Mouse (Mus musculus) small intestine, adult 2 months (tissue): ENCODE results near the gene Olfr866. TPM values are rescaled to one million over a fixed set of nuclear protein-coding genes. Genes with fewer than 3 reads are reported as not detected.

Experiments
- H3K27ac ChIP-seq: fragments of 200-500 bp; 2 replicates; pipeline ENCODE4 v1.5.1; 2012; ENCODE audit warnings: low read depth, low read length, control low read depth, inconsistent platforms; ENCODE audit not compliant: insufficient read depth
- H3K27me3 ChIP-seq: fragments of 200-500 bp; 2 replicates; pipeline ENCODE4 v1.6.1; 2012; ENCODE audit warnings: mild to moderate bottlenecking, moderate library complexity, low read length, inconsistent platforms; ENCODE audit not compliant: control insufficient read depth, insufficient read depth
- H3K36me3 ChIP-seq: fragments of 200-500 bp; 2 replicates; pipeline ENCODE4 v1.6.1; 2012; ENCODE audit warnings: mild to moderate bottlenecking, low read length, control low read depth, inconsistent platforms; ENCODE audit not compliant: control insufficient read depth, insufficient read depth
- H3K4me1 ChIP-seq: fragments of 200-500 bp; 2 replicates; pipeline ENCODE4 v1.6.1; 2012; ENCODE audit warnings: low read length, inconsistent platforms, mixed read lengths; ENCODE audit not compliant: control insufficient read depth, insufficient read depth, insufficient read length
- H3K4me3 ChIP-seq: fragments of 200-500 bp; 2 replicates; pipeline ENCODE4 v1.5.1; 2012; ENCODE audit warnings: low read depth, mild to moderate bottlenecking, control low read depth, inconsistent platforms, low read length, moderate library complexity
- CTCF ChIP-seq: fragments of 200-500 bp; IDR thresholded peaks from 2 replicates; pipeline ENCODE4 v1.5.1; 2012; ENCODE audit warnings: low read depth, mild to moderate bottlenecking, control low read depth, inconsistent platforms, low read length, moderate library complexity, mixed read lengths; ENCODE audit not compliant: insufficient replicate concordance, insufficient read length; ENCODE audit errors: extremely low read depth
- POLR2A ChIP-seq: fragments of 200-500 bp; IDR thresholded peaks from 2 replicates; pipeline ENCODE4 v1.6.1; 2012; ENCODE audit warnings: low read depth, mild to moderate bottlenecking, control low read depth, inconsistent platforms, low read length, moderate library complexity
- WGBS: fragments of 180-500 bp; shearing (Covaris S2); methylation state at CpG from one replicate; pipeline ENCODE4 v1.1.7; 2018; 5-methylcytosine and 5-hydroxymethylcytosine counted together
- polyA plus RNA-seq: library from polyadenylated mRNA; depleted of rRNA; stranded (reverse); fragments of >200 nt; gene quantifications from 2 replicates; pipeline ENCODE4 v1.2.3, GENCODE M21; 2012; rRNA removed

Gene Olfr866
- not detected in 2 replicates for polyA plus RNA-seq

DNA sequence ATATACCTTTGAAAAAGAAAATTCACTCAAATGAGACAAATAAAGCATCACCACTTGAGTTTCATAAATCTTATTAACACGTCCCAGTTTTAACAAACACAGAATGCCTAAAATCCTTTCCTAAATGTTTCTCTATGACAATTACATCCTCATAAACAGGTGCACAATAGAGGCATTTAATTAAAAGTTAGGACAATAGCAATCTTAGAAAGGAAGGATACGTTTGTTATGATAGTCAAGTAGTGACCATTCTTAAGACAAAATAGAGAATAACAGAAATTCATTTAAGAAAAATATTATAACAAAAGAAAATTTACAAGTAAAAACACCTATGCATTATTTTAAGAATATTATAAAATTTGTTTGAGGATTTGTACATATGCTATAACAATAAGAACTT lies at the start of gene Olfr866:
Olfr866 (minus strand) TSS at position 101 of the 400 bp plus-strand sequence.
- no peak for TF ChIP-seq POLR2A
- no peak for TF ChIP-seq CTCF
- Histone ChIP-seq H3K27ac (no peak within 1 kb of the TSS), H3K4me3 (no peak within 1 kb of the TSS), H3K4me1 (no peaks in the 10 kb centered on the region), H3K36me3 (no peaks in the 10 kb centered on the region), H3K27me3 (no peaks in the 10 kb centered on the region)
- 75% methylated on average over 2 of the region's 2 CpGs for WGBS

DNA sequence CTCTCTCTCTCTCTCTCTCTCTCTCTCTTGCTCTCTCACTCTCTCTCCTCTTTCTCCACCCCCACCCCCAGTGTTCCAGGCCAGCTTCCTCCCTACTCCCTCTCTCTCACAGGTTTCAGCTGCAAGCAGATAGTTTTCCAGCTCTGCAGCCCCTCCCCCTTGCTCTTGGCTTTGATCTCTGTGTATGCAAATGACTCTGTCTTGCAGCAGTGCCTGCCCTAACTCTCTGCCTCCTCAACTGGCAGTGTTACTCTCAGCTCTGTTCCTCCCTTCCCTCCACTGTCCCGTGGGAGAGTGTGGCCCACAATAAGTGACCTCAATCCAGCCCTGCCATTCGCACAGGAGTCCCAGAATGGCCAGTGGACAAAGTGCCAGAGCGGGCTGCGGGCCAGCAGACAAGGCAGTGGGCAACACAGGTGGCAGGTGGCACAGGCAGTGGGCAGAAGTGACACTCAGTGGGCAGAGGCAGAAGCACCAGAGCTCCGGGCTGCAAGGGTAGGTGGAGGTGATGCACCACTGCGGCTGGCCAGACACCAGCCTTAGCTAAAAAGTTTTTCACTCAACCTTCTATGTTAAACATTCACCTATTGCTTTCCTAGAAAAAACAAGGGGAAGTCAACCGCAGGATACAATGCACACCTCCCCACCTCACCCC lies 45.8 kb upstream of the Olfr866 start:
- Histone ChIP-seq H3K36me3 (no peaks in the 10 kb centered on the region), H3K27ac (no peak overlapping the region), H3K27me3 (no peaks in the 10 kb centered on the region), H3K4me1 (no peaks in the 10 kb centered on the region), H3K4me3 (no peak overlapping the region)
- WGBS, result 54% methylated on average over 7 of the region's 7 CpGs
- TF ChIP-seq CTCF (no peak), POLR2A (no peak)

DNA sequence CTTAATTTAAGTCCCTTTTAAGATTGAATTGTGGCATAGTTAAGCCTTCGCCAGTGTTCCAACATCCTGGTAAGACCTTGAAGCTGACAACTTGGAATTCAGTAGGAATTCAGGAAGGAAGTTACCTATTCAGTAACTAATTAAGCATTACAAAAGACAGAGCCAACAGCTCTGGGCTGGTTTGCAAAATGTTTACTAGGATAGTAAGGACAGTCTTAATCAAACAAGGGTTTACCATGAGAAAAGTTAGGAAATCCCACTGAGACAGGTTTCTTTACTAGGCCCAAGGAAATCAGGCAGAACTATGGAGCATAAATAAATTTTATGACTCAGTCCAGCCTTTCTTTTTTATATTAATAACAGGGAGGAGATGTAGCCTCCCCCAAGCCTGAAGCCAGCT lies 43.5 kb upstream of the Olfr866 start:
- H3K27me3 ChIP-seq, result no peaks in the 10 kb centered on the region
- H3K36me3 ChIP-seq, result no peaks in the 10 kb centered on the region
- TF ChIP-seq POLR2A, result no peak
- no peak for TF ChIP-seq CTCF
- H3K27ac ChIP-seq, result no peak overlapping the region
- 85% methylated on average over 1 of the region's 1 CpGs for WGBS
- H3K4me3 ChIP-seq, result no peak overlapping the region
- H3K4me1 ChIP-seq, result no peaks in the 10 kb centered on the region

DNA sequence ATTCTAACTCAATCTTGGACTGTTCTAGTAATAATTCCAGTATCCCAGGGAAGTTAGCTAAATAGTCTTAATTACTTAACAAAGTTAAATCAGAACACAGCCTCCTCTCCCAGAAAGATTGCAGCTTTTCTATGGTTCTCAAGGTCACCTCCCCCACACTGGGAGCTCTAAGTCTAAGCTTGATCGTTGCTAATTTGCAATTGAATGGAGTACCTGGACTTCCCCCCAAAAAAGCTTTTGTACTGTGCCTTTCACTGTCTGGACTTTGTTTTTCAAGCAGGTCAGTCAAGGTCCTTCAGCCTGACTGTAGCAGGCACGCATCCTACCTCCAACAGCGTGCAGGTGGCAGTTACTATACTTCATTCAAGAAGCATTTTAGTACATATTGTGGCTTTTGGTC lies 42.4 kb upstream of the Olfr866 start:
- H3K36me3 ChIP-seq, result no peaks in the 10 kb centered on the region
- no peak overlapping the region for H3K27ac ChIP-seq
- no peak for TF ChIP-seq POLR2A
- TF ChIP-seq CTCF, result no peak
- no peaks in the 10 kb centered on the region for H3K27me3 ChIP-seq
- 76% methylated on average over 3 of the region's 3 CpGs for WGBS
- H3K4me3 ChIP-seq, result no peak overlapping the region
- no peaks in the 10 kb centered on the region for H3K4me1 ChIP-seq

DNA sequence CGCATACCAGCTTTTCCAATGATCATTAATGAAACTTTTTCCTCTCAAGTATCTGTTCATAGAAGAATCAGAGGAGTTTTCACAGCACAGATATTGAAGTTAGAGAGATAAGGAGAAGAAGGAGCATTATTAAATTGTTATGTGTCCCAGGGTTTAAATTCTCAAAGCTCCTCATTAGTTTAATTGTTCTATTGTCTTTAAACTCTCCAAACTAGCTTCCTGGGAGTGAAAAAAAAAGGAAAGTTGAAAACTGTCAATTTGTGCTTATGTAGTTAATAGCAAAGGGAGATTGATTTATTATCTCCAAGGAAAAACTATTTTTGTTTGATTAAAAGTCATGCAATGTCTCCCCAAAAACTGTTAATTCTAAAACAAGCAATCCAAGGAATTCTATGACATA lies 29.6 kb upstream of the Olfr866 start, which contains the start of gene Olfr867:
Olfr867 (minus strand) TSS at position 101 of the 400 bp plus-strand sequence.
- WGBS, result 54% methylated on average over 1 of the region's 1 CpGs
- Histone ChIP-seq H3K27ac (no peak within 1 kb of the TSS), H3K4me1 (no peaks in the 10 kb centered on the region), H3K27me3 (no peaks in the 10 kb centered on the region), H3K36me3 (no peaks in the 10 kb centered on the region), H3K4me3 (no peak within 1 kb of the TSS)
- TF ChIP-seq CTCF, result no peak
- TF ChIP-seq POLR2A, result no peak

DNA sequence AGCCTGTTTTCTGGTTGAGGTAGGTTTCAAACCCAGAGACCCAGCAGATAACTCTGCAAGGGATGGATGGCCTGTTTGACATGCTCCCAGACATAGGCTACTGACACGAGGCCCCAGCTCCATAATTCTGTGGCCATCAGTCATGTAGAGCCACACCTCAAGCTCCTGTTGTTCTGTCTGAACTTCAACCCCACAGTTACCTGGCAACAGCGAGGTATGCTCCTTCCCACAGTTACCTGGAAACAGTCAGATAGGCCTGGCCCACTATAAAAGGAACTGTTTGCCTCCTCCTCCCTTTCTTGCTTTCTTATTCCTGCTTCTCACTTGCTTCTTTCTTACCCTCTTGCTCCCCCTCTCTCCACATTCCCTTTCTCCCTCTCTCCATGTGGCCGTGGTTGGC lies 20.1 kb upstream of the Olfr866 start:
- no peak for TF ChIP-seq POLR2A
- no peak for TF ChIP-seq CTCF
- H3K4me3 ChIP-seq, result no peak overlapping the region
- H3K27me3 ChIP-seq, result no peaks in the 10 kb centered on the region
- 55% methylated on average over 3 of the region's 3 CpGs for WGBS
- no peak overlapping the region for H3K27ac ChIP-seq
- no peaks in the 10 kb centered on the region for H3K4me1 ChIP-seq
- H3K36me3 ChIP-seq, result no peaks in the 10 kb centered on the region

Other genes with a start within 250 kb of the Olfr866 start
- gene Olfr58, start 247.8 kb downstream of the Olfr866 start, polyA plus RNA-seq, result not detected in 2 replicates
- gene Olfr859, start 223.1 kb downstream of the Olfr866 start, polyA plus RNA-seq, result not detected in 2 replicates
- not detected in 2 replicates for gene Olfr860, start 178.3 kb downstream of the Olfr866 start, polyA plus RNA-seq
- not detected in 2 replicates for gene Olfr862, start 140.0 kb downstream of the Olfr866 start, polyA plus RNA-seq
- not detected in 2 replicates for gene Olfr77, start 111.2 kb downstream of the Olfr866 start, polyA plus RNA-seq
- not detected in 2 replicates for gene Olfr867, start 29.5 kb upstream of the Olfr866 start, polyA plus RNA-seq
- gene Olfr868, start 70.6 kb upstream of the Olfr866 start, polyA plus RNA-seq, result not detected in 2 replicates
- not detected in 2 replicates for gene Olfr869, start 101.0 kb upstream of the Olfr866 start, polyA plus RNA-seq
- gene Olfr870, start 146.0 kb upstream of the Olfr866 start, polyA plus RNA-seq, result not detected in 2 replicates
- not detected in 2 replicates for gene Olfr871, start 184.2 kb upstream of the Olfr866 start, polyA plus RNA-seq
- not detected in 2 replicates for gene Olfr872, start 209.1 kb upstream of the Olfr866 start, polyA plus RNA-seq